Mouse (Mus musculus): ENCODE data around the gene Sdc1. TPM values are rescaled to one million over a fixed set of nuclear protein-coding genes. Genes with fewer than 3 reads are reported as not detected.

Gene Sdc1
- polyA plus RNA-seq, 1 experiment from 2014 or later = 261 TPM

DNA sequence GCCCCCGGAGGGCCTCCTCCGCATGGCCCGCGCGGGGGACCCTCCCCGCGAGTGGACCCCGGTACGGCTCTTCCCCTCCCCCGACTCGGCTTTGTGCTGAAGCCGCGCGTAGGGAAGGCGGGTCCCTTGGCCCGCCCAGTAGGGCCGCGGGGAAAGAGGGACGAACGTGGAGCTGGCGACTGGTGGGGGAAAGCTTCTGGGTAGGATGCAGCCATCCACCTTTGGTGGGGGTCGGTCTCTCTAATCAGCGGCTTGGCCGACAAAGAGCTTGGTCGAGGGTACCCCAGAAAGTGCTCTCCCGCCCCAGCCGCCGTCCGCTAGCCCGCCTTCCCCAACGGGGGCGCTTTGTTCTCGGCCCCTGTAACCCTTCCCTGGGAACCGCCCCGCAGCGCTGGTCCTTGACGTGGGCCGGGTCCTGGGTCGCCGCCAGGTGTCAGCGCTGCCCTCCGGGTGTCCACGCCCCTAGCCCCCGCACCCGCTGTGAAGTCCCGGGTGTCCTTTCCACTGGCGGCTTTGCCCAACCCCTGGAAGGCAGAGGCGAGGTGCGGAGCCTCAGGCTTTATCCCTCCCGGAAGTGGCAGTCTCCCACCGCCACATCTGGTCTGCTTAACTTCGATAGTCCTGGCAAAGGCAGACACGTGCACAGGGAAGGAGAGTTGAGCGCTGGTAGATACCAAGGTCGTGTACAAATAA is 1.5 kb downstream of the Sdc1 start:
- H3K9me3 ChIP-seq (replicated peaks) = no peaks in the 10 kb centered on the region
- DNase-seq (ENCODE audit: low spot score) = peak; percentile 84
- peak overlapping the region; percentile 89 for H3K4me3 ChIP-seq
- no peaks in the 10 kb centered on the region for H3K27me3 ChIP-seq (ENCODE audit: low read depth, poor library complexity, severe bottlenecking)
- peaks cover 20% of the 10 kb centered on the region for H3K36me3 ChIP-seq
- H3K4me1 ChIP-seq = peaks cover 56% of the 10 kb centered on the region
- H3K27ac ChIP-seq = peak overlapping the region; percentile 97
- WGBS = under 1% methylated on average over 55 of the region's 55 CpGs

GRCm38 (mm10) chr12:8773336-8773735 is 2.2 kb downstream of the Sdc1 start:
- peak overlapping the region; percentile 89 for H3K4me3 ChIP-seq
- H3K36me3 ChIP-seq = peaks cover 27% of the 10 kb centered on the region
- H3K27ac ChIP-seq = peak overlapping the region; percentile 97
- DNase-seq (ENCODE audit: low spot score) = no peak
- WGBS = 22% methylated on average over 6 of the region's 6 CpGs
- no peaks in the 10 kb centered on the region for H3K9me3 ChIP-seq (replicated peaks)
- H3K4me1 ChIP-seq = peaks cover 63% of the 10 kb centered on the region
- H3K27me3 ChIP-seq (ENCODE audit: low read depth, poor library complexity, severe bottlenecking) = no peaks in the 10 kb centered on the region

- H3K4me3 ChIP-seq = peak overlapping the region; percentile 89
- no peak overlapping the region for H3K27ac ChIP-seq
- no peaks in the 10 kb centered on the region for H3K9me3 ChIP-seq (replicated peaks)
- DNase-seq (ENCODE audit: low spot score) = no peak
- peaks cover 71% of the 10 kb centered on the region for H3K4me1 ChIP-seq
- H3K36me3 ChIP-seq = peaks cover 36% of the 10 kb centered on the region
- H3K27me3 ChIP-seq (ENCODE audit: low read depth, poor library complexity, severe bottlenecking) = no peaks in the 10 kb centered on the region
Measured at GRCm38 (mm10) chr12:8774183-8774582, 3.1 kb downstream of the Sdc1 start.

DNA sequence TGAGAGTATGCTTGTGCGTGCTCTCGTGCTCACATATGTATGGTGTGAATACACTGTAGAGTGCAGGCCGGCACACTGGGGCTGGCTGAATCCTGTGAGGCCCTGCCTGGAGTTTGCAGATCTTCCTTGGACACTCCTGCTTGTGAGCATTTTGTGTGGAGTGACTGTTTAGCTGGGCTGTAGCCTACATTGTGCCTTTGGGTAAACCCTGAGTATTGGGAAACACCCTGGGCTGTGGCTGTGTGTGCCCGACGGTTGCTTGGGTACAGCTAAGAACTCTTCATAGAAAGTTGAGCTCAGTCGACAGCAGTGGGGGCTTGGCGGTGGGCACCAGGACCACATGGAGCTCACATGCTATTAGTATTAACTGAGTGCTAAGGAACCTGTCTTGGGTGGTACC is 5.1 kb downstream of the Sdc1 start:
- H3K27me3 ChIP-seq (ENCODE audit: low read depth, poor library complexity, severe bottlenecking) = no peaks in the 10 kb centered on the region
- H3K4me3 ChIP-seq = no peak overlapping the region
- 91% methylated on average over 7 of the region's 7 CpGs for WGBS
- H3K9me3 ChIP-seq (replicated peaks) = no peaks in the 10 kb centered on the region
- H3K36me3 ChIP-seq = peaks cover 55% of the 10 kb centered on the region
- DNase-seq (ENCODE audit: low spot score) = no peak
- H3K27ac ChIP-seq = no peak overlapping the region
- H3K4me1 ChIP-seq = peaks cover 82% of the 10 kb centered on the region

GRCm38 (mm10) chr12:8776741-8777140 is 5.6 kb downstream of the Sdc1 start:
- no peaks in the 10 kb centered on the region for H3K9me3 ChIP-seq (replicated peaks)
- H3K27me3 ChIP-seq (ENCODE audit: low read depth, poor library complexity, severe bottlenecking) = no peaks in the 10 kb centered on the region
- WGBS = 92% methylated on average over 3 of the region's 3 CpGs
- no peak for DNase-seq (ENCODE audit: low spot score)
- H3K4me3 ChIP-seq = no peak overlapping the region
- no peak overlapping the region for H3K27ac ChIP-seq
- H3K4me1 ChIP-seq = peaks cover 87% of the 10 kb centered on the region
- H3K36me3 ChIP-seq = peaks cover 60% of the 10 kb centered on the region

DNA sequence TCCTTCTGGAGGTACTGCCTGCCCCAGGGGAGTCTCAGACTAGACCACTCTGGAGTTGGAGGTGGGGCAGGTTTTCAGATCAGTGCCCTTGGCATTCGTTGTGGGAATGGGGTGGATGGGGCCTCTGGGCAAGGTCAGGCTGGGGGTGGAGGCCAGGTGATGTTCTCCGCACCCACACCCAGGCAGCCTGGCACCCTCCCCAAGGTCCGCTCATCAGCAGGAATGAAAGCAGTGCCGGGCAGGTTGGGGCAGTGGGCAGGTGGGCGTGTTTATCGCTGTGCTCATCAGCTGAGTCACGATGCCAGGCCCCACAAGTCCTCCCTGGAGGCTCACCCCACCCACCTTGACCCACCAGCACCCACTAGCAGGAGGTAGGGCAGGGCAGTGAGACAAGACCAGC is 7.0 kb downstream of the Sdc1 start:
- H3K4me3 ChIP-seq = no peak overlapping the region
- DNase-seq (ENCODE audit: low spot score) = no peak

DNA sequence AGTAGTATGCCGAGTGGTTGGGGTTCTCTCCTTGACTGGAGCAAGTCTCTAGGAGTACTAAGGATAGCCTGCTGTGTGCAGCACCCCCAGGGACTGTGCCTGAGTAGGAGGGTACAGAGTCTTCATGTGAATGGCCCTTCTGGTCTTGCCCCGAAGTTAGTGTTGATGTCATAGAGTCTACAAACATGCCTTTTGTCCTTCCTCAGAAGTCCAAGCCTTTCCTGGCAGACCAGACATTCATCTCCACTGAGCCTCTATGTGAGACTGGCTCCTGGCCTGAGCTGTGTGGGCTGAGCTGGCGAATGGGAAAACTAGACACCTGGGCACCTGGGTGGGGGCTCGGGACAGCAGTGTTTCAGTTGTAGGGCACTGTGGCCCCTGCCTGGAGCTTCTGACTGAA is 8.7 kb downstream of the Sdc1 start:
- Histone ChIP-seq H3K27me3 (ENCODE audit: low read depth, poor library complexity, severe bottlenecking) (no peaks in the 10 kb centered on the region), H3K27ac (no peak overlapping the region), H3K36me3 (peaks cover 86% of the 10 kb centered on the region), H3K4me1 (peaks cover 97% of the 10 kb centered on the region), H3K4me3 (no peak overlapping the region), H3K9me3 (replicated peaks) (no peaks in the 10 kb centered on the region)
- DNase-seq (ENCODE audit: low spot score) = no peak
- WGBS = 82% methylated on average over 4 of the region's 4 CpGs

More for the DNA sequence above, 7.0 kb downstream of the Sdc1 start:
- H3K36me3 ChIP-seq = peaks cover 72% of the 10 kb centered on the region
- WGBS = 89% methylated on average over 7 of the region's 7 CpGs
- H3K4me1 ChIP-seq = peaks cover 97% of the 10 kb centered on the region
- H3K9me3 ChIP-seq (replicated peaks) = no peaks in the 10 kb centered on the region
- no peaks in the 10 kb centered on the region for H3K27me3 ChIP-seq (ENCODE audit: low read depth, poor library complexity, severe bottlenecking)
- H3K27ac ChIP-seq = no peak overlapping the region

DNA sequence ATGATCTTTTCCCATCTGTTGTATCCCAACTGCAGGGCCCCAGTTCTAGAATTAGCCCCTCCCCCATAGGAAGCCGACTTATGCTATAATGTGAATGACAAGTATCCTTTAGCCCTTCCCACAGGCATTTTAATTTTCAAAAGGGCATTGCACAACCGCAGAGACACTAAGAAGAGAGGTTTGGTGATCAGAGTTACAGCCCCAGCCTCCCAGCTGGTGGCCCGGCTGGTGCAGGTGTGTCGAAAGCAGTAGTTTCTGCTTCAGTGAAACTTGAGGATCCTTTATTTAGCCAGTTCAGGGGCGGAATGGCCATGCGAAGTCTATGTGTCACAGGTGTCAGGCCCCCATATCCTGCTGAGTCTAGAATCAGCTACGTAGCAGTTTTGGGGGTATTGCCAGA is 10.0 kb downstream of the Sdc1 start:
- Histone ChIP-seq H3K27ac (no peak overlapping the region), H3K36me3 (peaks cover 93% of the 10 kb centered on the region), H3K27me3 (ENCODE audit: low read depth, poor library complexity, severe bottlenecking) (no peaks in the 10 kb centered on the region), H3K9me3 (replicated peaks) (no peaks in the 10 kb centered on the region), H3K4me3 (no peak overlapping the region), H3K4me1 (peaks cover 95% of the 10 kb centered on the region)
- no peak for DNase-seq (ENCODE audit: low spot score)
- 86% methylated on average over 7 of the region's 7 CpGs for WGBS

- 80% methylated on average over 9 of the region's 9 CpGs for WGBS
- no peak for DNase-seq (ENCODE audit: low spot score)
- H3K27me3 ChIP-seq (ENCODE audit: low read depth, poor library complexity, severe bottlenecking) = no peaks in the 10 kb centered on the region
- peaks cover 96% of the 10 kb centered on the region for H3K4me1 ChIP-seq
- no peak overlapping the region for H3K4me3 ChIP-seq
- no peaks in the 10 kb centered on the region for H3K9me3 ChIP-seq (replicated peaks)
- H3K27ac ChIP-seq = no peak overlapping the region; the same call in 1 of the 2 replicates
- H3K36me3 ChIP-seq = peaks cover 94% of the 10 kb centered on the region
Measured at GRCm38 (mm10) chr12:8781681-8782378, 10.7 kb downstream of the Sdc1 start.

DNA sequence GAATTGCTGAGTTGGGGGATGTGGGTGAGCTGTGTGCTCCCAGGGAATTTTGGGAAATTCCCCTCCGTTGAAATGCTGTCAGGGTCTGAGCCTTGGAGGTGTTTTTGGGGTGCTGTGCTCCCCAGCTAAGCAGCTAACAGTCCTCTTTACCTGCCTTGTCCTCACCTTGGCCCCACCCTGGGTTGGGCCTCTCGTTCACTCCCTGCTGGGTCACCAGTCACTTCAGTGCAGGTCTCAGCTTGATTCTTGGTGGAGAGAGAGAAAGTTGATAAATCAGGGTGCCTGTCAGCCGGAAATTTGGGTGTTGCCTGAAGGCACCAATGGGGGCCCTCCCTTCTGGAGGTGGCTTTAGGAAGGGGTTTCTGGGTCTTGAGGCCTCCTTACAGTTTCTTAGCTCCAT is 11.4 kb downstream of the Sdc1 start:
- 78% methylated on average over 3 of the region's 3 CpGs for WGBS
- Histone ChIP-seq H3K27ac (no peak overlapping the region), H3K4me1 (peaks cover 91% of the 10 kb centered on the region), H3K36me3 (peaks cover 93% of the 10 kb centered on the region), H3K27me3 (ENCODE audit: low read depth, poor library complexity, severe bottlenecking) (no peaks in the 10 kb centered on the region), H3K4me3 (no peak overlapping the region), H3K9me3 (replicated peaks) (no peaks in the 10 kb centered on the region)
- DNase-seq (ENCODE audit: low spot score) = no peak

GRCm38 (mm10) chr12:8784189-8784588 is 13.1 kb downstream of the Sdc1 start:
- WGBS = 82% methylated on average over 9 of the region's 9 CpGs
- H3K4me1 ChIP-seq = peaks cover 77% of the 10 kb centered on the region
- H3K27ac ChIP-seq = no peak overlapping the region

DNA sequence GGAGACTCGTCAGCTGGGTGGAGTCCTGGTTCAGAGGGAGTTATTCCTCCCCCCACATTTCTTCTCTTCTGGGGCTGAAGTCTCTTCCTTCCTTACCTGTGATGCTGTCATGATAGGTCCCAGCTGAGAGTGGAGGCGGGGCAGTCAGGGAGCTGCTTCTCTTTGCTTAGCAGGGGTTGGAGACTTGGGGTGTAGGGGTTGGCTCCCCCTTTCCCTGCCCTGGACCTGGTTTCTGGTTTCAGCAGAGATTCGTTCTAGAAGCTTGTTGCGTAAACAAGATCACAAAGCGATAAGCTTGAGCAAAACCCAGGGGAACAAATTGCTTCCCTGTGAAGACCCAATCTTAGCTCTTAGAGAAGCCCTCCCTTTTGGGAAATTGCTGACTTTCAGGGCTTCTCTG is 15.4 kb downstream of the Sdc1 start:
- Histone ChIP-seq H3K27ac (no peak overlapping the region), H3K9me3 (replicated peaks) (no peaks in the 10 kb centered on the region), H3K4me3 (no peak overlapping the region), H3K4me1 (peaks cover 54% of the 10 kb centered on the region), H3K36me3 (peaks cover 94% of the 10 kb centered on the region), H3K27me3 (ENCODE audit: low read depth, poor library complexity, severe bottlenecking) (no peaks in the 10 kb centered on the region)
- WGBS = 80% methylated on average over 5 of the region's 5 CpGs
- DNase-seq (ENCODE audit: low spot score) = no peak

More at GRCm38 (mm10) chr12:8784189-8784588, 13.1 kb downstream of the Sdc1 start:
- Histone ChIP-seq H3K27me3 (ENCODE audit: low read depth, poor library complexity, severe bottlenecking) (no peaks in the 10 kb centered on the region), H3K36me3 (peaks cover 93% of the 10 kb centered on the region), H3K4me3 (no peak overlapping the region), H3K9me3 (replicated peaks) (no peaks in the 10 kb centered on the region)
- no peak for DNase-seq (ENCODE audit: low spot score)

GRCm38 (mm10) chr12:8786984-8787730 is 16.0 kb downstream of the Sdc1 start:
- Histone ChIP-seq H3K4me1 (peaks cover 47% of the 10 kb centered on the region), H3K27ac (no peak overlapping the region), H3K9me3 (replicated peaks) (no peaks in the 10 kb centered on the region), H3K27me3 (ENCODE audit: low read depth, poor library complexity, severe bottlenecking) (no peaks in the 10 kb centered on the region), H3K4me3 (no peak overlapping the region), H3K36me3 (peaks cover 94% of the 10 kb centered on the region)
- DNase-seq (ENCODE audit: low spot score) = no peak
- WGBS = 93% methylated on average over 12 of the region's 12 CpGs

All from limb, embryonic 10.5 days (tissue).